Mouse (Mus musculus): ENCODE results near the gene Wnt9a.

The Wnt9a gene

GRCm38 (mm10) chr11:59305008-59305820 lies 1.5 kb upstream of the Wnt9a start:
- DNase-seq: no peak

- no peak for DNase-seq
Observed at GRCm38 (mm10) chr11:59305821-59306215, 910 bp upstream of the Wnt9a start.

DNA sequence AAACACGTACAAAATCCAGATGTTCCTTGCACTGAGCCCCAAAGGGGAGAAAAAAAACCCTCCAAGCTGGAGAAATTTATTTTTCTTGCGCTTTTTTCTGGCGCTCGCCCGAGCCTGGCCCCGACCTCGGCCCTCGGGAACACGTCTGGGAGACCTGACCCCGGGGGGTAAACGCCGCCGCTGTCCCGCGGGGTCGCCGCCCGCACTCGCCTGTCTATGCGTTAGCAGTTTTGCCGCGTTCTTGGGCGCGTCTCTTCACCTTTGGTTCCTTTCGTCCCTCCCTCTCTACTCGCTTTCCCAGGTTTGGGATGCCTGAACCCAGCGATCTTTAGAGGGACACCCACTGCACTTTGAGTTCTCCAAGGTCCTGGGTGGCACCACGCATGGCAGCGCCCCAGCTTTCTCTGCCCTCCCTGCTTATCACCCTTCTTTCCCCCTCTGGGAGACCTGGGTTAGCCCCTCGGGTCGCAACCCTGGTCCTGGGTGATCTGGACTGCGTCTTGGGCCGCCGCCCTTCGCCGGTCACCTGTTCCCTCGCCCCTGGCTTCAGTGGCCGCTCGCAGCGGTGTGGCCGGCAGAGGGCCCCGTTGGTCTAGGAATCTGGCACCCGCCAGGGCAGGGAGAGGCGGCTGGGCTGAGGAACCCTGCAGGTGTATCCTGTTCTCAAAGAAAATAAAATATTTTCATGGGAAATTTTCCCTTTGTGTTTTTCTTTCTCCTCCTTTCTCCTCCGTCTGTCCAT lies 865 bp downstream of the Wnt9a start:
- peak; percentile 87 for DNase-seq

DNA sequence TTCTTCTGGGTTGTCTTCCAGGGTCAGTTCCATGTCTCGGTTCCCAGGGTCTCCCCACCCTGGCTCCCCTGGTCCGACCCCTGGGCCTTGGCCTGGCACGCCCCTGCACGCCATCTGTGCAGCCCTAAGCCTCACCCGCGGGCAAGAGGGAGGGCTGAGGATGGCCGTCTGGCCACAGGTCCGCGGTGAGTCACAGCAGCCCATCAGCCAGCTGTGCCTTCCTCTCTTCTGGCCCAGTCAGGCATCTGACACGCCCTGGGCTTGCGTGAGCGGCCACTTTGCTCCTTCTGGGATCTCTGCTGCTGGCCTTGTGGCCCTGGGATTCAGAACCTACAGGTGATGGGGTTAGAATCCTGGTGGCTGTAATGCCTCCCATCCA lies 1.4 kb downstream of the Wnt9a start:
- DNase-seq: no peak

- DNase-seq: no peak
Observed at GRCm38 (mm10) chr11:59308625-59309024, 1.9 kb downstream of the Wnt9a start.

DNA sequence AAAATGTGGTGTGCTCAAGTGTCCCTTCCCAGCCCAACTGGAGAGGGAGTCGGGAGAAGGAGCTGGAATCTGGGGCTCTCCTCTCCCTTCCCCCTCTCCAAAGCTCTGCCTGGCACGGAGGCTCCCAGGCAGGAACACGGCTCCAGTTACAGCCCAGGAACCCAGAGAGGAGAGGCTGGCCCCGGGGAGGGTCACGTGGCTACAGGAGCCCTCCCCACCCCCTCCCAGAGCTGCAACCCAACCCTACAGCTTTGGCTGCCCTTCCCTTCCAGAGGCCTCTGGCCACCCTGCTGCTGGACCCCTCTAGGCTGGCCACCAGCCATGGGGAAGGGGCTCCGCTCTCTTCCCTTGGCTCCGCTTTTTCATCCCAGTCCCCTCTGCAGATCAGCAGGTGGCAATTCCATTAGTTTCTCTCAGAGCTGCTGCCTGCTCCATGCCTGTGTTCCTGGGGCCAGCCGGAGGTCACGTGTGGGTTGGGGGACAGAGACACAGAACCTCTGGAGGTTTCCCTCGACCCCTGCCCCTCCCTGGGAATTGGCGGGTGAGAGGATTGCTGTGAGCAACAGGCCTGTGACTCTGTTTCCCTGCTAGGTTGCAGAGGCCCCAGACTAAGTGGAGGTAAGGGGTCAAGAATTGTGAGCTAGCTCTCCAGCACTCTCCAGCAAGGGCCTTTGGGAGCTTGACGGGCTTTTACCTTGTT lies 2.5 kb downstream of the Wnt9a start:
- DNase-seq: no peak

GRCm38 (mm10) chr11:59309976-59310375 lies 3.2 kb downstream of the Wnt9a start:
- no peak for DNase-seq

DNA sequence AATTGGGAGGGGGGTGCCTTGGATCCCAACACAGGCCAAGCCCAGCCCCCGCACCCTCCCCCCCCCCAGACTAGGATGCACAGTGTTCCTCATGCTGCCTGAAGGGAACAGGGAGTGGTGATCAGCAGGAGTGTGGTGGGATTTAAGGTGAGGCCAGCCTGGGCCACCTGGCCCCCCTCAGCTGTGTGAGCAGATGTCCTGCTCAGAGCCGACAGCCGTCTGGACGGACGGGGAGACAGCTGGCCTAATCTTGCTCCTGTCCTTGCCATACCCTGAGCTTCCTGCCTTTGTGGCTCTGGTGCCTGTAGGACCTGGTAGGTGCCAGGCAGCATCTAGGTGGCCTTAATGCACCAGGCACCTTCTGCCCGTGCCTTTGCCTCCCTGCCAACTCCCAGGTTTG lies 5.3 kb downstream of the Wnt9a start:
- DNase-seq: no peak

DNA sequence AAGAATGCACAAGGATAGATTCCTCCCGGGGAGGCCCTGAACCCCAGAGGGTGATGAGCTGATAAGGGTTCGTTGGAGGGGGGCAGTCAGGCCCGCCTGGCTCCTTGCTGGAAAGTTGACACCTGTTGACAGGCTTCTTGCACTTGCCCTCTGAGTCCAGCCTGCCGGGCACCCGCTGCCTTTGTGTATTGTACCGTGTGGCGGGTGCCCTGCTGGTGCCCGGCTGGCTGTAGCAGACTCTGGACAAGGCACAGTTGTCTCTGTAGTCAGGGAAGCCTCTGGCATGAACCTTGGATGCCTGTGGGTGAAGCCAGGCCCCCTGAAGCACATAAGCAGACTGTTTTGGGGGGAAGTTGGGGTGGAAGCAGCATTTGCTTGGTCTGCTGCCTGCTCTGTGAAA lies 5.8 kb downstream of the Wnt9a start:
- DNase-seq: no peak

DNA sequence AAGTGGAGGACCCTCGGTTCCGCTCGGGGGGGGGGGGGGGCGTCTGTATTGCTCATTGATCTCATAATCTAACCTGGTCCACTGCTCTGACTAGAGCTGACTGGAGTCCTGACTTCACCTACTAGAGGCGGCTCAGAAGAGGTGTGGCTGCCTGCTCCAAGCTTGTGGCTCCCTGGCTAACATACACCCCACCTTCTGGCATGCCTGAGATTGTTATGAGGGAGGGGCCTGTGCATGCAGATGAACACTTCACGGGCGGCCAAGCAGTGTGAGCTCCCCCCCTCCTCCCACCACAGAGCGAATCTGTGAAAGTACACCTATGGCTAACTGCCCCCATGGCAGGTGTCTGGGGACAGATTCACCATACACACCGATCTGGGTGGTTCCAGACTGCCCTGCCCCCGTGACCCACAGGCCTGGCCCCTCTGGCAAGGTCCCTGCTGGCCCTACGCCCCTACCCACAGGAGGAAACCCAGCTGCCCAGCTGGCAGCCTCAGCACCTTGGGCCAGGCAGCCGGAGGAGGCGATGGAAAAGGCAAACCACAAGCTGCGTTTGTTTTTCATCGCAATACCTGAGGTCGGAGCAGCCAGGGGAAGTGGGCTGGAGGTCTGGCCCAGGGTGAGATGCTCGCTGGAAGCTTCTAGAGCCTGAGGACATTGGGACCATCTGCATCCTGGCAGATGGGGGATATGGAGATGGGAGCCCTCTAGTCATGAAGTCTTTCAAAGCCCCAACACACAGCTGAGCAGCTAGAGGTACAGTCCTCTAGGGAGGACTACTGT lies 6.5 kb downstream of the Wnt9a start:
- no peak for DNase-seq

DNA sequence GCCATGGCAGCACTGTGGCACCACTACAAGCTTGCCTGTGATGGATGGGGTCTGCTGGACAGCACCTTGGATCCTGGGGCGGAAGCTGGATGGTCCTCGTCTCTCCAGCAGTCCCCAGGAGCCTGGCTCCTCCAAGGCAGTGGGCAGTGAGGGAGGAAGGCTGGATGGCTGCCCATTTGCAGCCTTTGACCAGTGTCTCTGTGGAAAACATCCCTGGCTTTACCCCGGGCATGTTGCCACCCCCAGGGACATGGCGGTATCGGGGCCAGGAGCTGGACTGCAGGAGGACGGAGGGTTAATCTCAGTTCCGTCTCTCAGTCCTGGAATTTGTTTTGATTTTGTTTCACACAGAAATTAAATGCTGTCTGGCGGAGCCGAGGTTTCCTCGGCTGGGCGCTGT lies 7.2 kb downstream of the Wnt9a start:
- DNase-seq: no peak

GRCm38 (mm10) chr11:59316517-59316916 lies 9.8 kb downstream of the Wnt9a start:
- DNase-seq: no peak

DNA sequence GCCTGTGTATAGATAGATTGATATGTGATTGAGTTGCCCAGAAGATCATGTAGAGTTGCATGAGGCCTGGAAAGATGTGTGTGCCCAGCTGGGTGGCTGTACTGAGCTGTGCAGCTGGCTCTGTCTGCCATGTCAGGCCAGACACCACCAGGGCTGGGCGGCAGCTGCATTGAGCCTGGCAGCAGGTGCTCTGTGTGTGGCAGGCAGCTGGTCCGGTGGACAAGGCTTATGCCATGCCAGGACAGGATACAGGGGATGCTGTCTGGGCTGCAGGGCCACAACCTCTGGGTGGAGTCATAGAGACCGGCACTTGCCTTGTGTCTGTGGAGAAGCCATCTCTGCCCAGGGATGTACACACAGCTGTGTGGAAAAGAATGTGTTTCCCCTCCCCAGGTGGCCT lies 16.3 kb downstream of the Wnt9a start:
- no peak for DNase-seq

GRCm38 (mm10) chr11:59324777-59325176 lies 18.0 kb downstream of the Wnt9a start:
- no peak for DNase-seq

GRCm38 (mm10) chr11:59327625-59328024 lies 20.9 kb downstream of the Wnt9a start:
- DNase-seq: no peak

DNA sequence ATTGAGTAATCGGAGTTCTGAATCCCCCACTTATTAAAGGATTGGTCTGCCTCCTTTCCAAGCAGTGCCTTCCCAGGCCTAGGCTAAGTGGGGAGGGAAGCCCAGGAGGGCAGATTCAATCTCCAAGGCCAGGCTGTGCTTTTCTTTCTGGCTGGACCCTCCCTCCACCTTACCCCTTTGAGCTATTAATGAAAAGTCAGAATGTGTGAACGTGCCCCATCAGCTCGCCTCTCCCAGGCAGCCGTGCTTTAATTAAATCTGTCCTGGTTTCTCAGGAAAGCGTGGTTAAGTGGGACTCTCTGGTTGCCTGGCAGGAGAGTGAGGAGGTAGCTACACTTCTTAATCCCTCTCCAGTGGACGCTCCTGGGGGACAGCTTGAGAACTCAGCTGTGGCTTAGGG lies 22.9 kb downstream of the Wnt9a start:
- DNase-seq: no peak

GRCm38 (mm10) chr11:59330560-59330959 lies 23.8 kb downstream of the Wnt9a start:
- peak; percentile 81 for DNase-seq

DNA sequence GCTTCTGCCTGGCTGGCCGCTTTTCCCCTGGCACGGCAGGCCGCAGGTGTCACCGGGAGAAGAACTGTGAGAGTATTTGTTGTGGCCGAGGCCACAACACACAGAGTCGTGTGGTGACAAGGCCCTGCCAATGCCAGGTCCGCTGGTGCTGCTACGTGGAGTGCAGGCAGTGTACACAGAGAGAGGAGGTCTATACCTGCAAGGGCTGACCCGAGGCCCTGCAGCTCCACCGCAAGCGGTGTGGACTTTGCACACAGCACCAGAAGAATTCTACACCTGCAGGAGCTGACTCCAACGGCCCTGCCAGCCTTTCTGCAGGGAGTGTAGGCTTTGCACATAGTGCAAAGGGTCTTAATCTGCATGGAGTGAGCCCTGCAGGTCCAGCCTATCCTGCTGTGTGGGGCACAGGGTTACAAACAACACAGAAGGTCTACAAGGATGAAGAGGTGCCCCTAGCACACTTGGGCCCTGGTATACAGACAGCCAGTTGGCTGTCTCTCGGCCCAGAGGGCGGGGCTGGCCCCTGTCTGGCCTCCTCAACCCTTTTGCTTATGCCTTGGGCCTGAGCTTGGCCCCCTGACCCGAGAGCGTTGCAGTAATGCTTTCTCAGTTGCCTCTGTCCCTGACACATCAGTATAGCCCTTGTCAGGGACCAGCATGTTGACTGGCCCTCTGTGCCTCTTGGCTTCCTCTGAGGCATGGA lies 24.6 kb downstream of the Wnt9a start:
- DNase-seq: no peak

- no peak for DNase-seq
Observed at GRCm38 (mm10) chr11:59332938-59333337, 26.2 kb downstream of the Wnt9a start.

GRCm38 (mm10) chr11:59335150-59335549 lies 28.4 kb downstream of the Wnt9a start:
- no peak for DNase-seq

- DNase-seq: no peak
Observed at GRCm38 (mm10) chr11:59335942-59336341, 29.2 kb downstream of the Wnt9a start.

GRCm38 (mm10) chr11:59336381-59336780 lies 29.7 kb downstream of the Wnt9a start:
- no peak for DNase-seq
